10 mouse cellular contexts compared by ENCODE assay signal in genomic region chr2:102294827-102295270, GRCm38 (mm10).
DNase-seq lines count a peak whose midpoint lies in the region; ATAC-seq and TF ChIP-seq lines count a peak whose summit lies in the region.
"Had no signal": no experiment of that assay in that cellular context is flagged by ENCODE, and none has a peak within 500 bp of the region (broad histone marks: within the 10 kb centered on the region; RNA-seq: fewer than 3 reads in every experiment).

No protein-coding gene starts in this region.

- no peak overlapping the region for H3K4me3 ChIP-seq in forebrain, embryonic 10.5 days
- no peak overlapping the region for H3K4me3 ChIP-seq in forebrain, postnatal 0 days (ENCODE audit: low read depth, low read length)
- H3K4me3 ChIP-seq in embryonic facial prominence, embryonic 14.5 days (ENCODE audit: low read depth, low read length), result no peak overlapping the region
- H3K4me3 ChIP-seq in kidney, embryonic 16.5 days (ENCODE audit: low read length), result no peak overlapping the region
- H3K4me3 ChIP-seq in intestine, embryonic 16.5 days (ENCODE audit: low read length), result no peak overlapping the region
- H3K4me3 ChIP-seq: hindbrain, embryonic 15.5 days; midbrain, embryonic 12.5 days had no signal

- H3K4me2 ChIP-seq in forebrain, postnatal 0 days (ENCODE audit: low read depth), result no peak overlapping the region
- peak overlapping the region; percentile 13 for H3K4me2 ChIP-seq in embryonic facial prominence, embryonic 14.5 days (ENCODE audit: low read depth, low read length)
- no peak overlapping the region for H3K4me2 ChIP-seq in kidney, embryonic 16.5 days (replicated peaks; ENCODE audit: low read depth, low read length)
- H3K4me2 ChIP-seq in intestine, embryonic 16.5 days (ENCODE audit: low read depth, low read length), result no peak overlapping the region
- H3K4me2 ChIP-seq: hindbrain, embryonic 15.5 days; midbrain, embryonic 12.5 days had no signal

- ATAC-seq in forebrain, postnatal 0 days, result no peak
- peak; percentile 63 for ATAC-seq in embryonic facial prominence, embryonic 14.5 days (ENCODE audit: low read depth)
- 0 out of 2 replicates have a peak, but pooled peaks have one; percentile 35 for ATAC-seq in kidney, embryonic 16.5 days (ENCODE audit: low FRiP score, low TSS enrichment)
- no peak for ATAC-seq in intestine, embryonic 16.5 days

- DNase-seq in forebrain, embryonic 10.5 days (ENCODE audit: extremely low spot score, low spot score), result no peak
- no peak for DNase-seq in forebrain, postnatal 0 days
- peak; percentile 69 for DNase-seq in 3T3-L1 (ENCODE audit: low read depth, low spot score)
- DNase-seq in embryonic facial prominence, embryonic 14.5 days (ENCODE audit: low spot score), result peak; percentile 87
- no peak for DNase-seq in left cerebral cortex, adult 8-10 months (ENCODE audit: low spot score in 2 of 2)
- no peak for DNase-seq in thymus, postnatal 25 days

- no peaks in the 10 kb centered on the region for H3K36me3 ChIP-seq in forebrain, embryonic 10.5 days (replicated peaks)
- H3K36me3 ChIP-seq in forebrain, postnatal 0 days (ENCODE audit: insufficient read depth), result no peaks in the 10 kb centered on the region
- no peaks in the 10 kb centered on the region for H3K36me3 ChIP-seq in embryonic facial prominence, embryonic 14.5 days (ENCODE audit: control insufficient read depth, insufficient read depth, low read length)
- no peaks in the 10 kb centered on the region for H3K36me3 ChIP-seq in kidney, embryonic 16.5 days (ENCODE audit: insufficient read depth, low read length)
- no peaks in the 10 kb centered on the region for H3K36me3 ChIP-seq in intestine, embryonic 16.5 days (ENCODE audit: control insufficient read depth, insufficient read depth, low read length)
- H3K36me3 ChIP-seq: hindbrain, embryonic 15.5 days; midbrain, embryonic 12.5 days had no signal

- 38% methylated on average over 6 of the region's 6 CpGs for WGBS in forebrain, embryonic 10.5 days
- 39% methylated on average over 6 of the region's 6 CpGs for whole genome bisulfite sequencing in forebrain, postnatal 0 days
- WGBS in embryonic facial prominence, embryonic 14.5 days, result 10% methylated on average over 6 of the region's 6 CpGs
- WGBS in kidney, embryonic 16.5 days, result 28% methylated on average over 6 of the region's 6 CpGs
- 28% methylated on average over 6 of the region's 6 CpGs for WGBS in intestine, embryonic 16.5 days

- H3K9ac ChIP-seq in forebrain, postnatal 0 days, result no peak overlapping the region
- no peak overlapping the region for H3K9ac ChIP-seq in embryonic facial prominence, embryonic 14.5 days (ENCODE audit: low read depth, low read length)
- no peak overlapping the region for H3K9ac ChIP-seq in kidney, embryonic 16.5 days (replicated peaks; ENCODE audit: low read length)
- no peak overlapping the region for H3K9ac ChIP-seq in intestine, embryonic 16.5 days (ENCODE audit: low read depth, low read length)
- H3K9ac ChIP-seq: hindbrain, embryonic 15.5 days; midbrain, embryonic 12.5 days had no signal

- peaks cover 25% of the 10 kb centered on the region for H3K4me1 ChIP-seq in forebrain, embryonic 10.5 days
- H3K4me1 ChIP-seq in forebrain, postnatal 0 days (ENCODE audit: insufficient read depth), result 0 out of 2 replicates have a peak, but pooled peaks cover 3% of the 10 kb centered on the region
- H3K4me1 ChIP-seq in embryonic facial prominence, embryonic 14.5 days (ENCODE audit: control insufficient read depth, insufficient read depth, low read length), result peaks cover 16% of the 10 kb centered on the region
- peaks cover 6% of the 10 kb centered on the region; the same call in 1 of the 2 replicates for H3K4me1 ChIP-seq in kidney, embryonic 16.5 days (ENCODE audit: insufficient read depth, low read length)
- no peaks in the 10 kb centered on the region for H3K4me1 ChIP-seq in intestine, embryonic 16.5 days (ENCODE audit: control insufficient read depth, insufficient read depth, low read length)

- no peaks in the 10 kb centered on the region for H3K27me3 ChIP-seq in forebrain, embryonic 10.5 days (ENCODE audit: poor library complexity, severe bottlenecking)
- no peaks in the 10 kb centered on the region for H3K27me3 ChIP-seq in forebrain, postnatal 0 days (ENCODE audit: insufficient read depth, low read length)
- H3K27me3 ChIP-seq in embryonic facial prominence, embryonic 14.5 days (replicated peaks; ENCODE audit: control insufficient read depth, insufficient read depth, low read length), result no peaks in the 10 kb centered on the region
- no peaks in the 10 kb centered on the region for H3K27me3 ChIP-seq in kidney, embryonic 16.5 days (ENCODE audit: insufficient read depth, low read length)
- no peaks in the 10 kb centered on the region for H3K27me3 ChIP-seq in intestine, embryonic 16.5 days (replicated peaks; ENCODE audit: control insufficient read depth, insufficient read depth, low read length)
- H3K27me3 ChIP-seq: hindbrain, embryonic 15.5 days; midbrain, embryonic 12.5 days had no signal

- 0 out of 2 replicates have a peak overlapping the region, but pooled peaks have one; percentile 51 for H3K27ac ChIP-seq in forebrain, embryonic 10.5 days
- H3K27ac ChIP-seq in forebrain, postnatal 0 days (ENCODE audit: low read depth, low read length), result no peak overlapping the region
- H3K27ac ChIP-seq in embryonic facial prominence, embryonic 14.5 days (replicated peaks; ENCODE audit: low read depth, low read length), result peak overlapping the region; percentile 4; the same call in 1 of the 2 replicates
- H3K27ac ChIP-seq in kidney, embryonic 16.5 days (ENCODE audit: low read length), result no peak overlapping the region
- H3K27ac ChIP-seq in intestine, embryonic 16.5 days (ENCODE audit: low read length), result no peak overlapping the region
- H3K27ac ChIP-seq: hindbrain, embryonic 15.5 days; midbrain, embryonic 12.5 days had no signal

- no peaks in the 10 kb centered on the region for H3K9me3 ChIP-seq in forebrain, embryonic 10.5 days
- H3K9me3 ChIP-seq in forebrain, postnatal 0 days (ENCODE audit: low read length), result no peaks in the 10 kb centered on the region
- no peaks in the 10 kb centered on the region for H3K9me3 ChIP-seq in embryonic facial prominence, embryonic 14.5 days (ENCODE audit: control insufficient read depth, low read length)
- no peaks in the 10 kb centered on the region for H3K9me3 ChIP-seq in kidney, embryonic 16.5 days (ENCODE audit: low read length)
- H3K9me3 ChIP-seq in intestine, embryonic 16.5 days (ENCODE audit: control insufficient read depth, low read length), result no peaks in the 10 kb centered on the region
- H3K9me3 ChIP-seq: hindbrain, embryonic 15.5 days; midbrain, embryonic 12.5 days had no signal

- no peak for TF ChIP-seq CTCF in forebrain, postnatal 0 days (IDR thresholded peaks at IDR 0.05; ENCODE audit: low read depth)

Comparison
In these comparisons a context has a peak if more than half of its experiments do, and no peak if none do; other contexts are left out.
1. H3K27ac ChIP-seq: peak in forebrain, embryonic 10.5 days (single experiment) and embryonic facial prominence, embryonic 14.5 days (single experiment); none in forebrain, postnatal 0 days (single experiment), kidney, embryonic 16.5 days (single experiment) and intestine, embryonic 16.5 days (single experiment).
2. DNase-seq: peak in 3T3-L1 (single experiment) and embryonic facial prominence, embryonic 14.5 days (single experiment); none in forebrain, embryonic 10.5 days (single experiment), forebrain, postnatal 0 days (single experiment), left cerebral cortex, adult 8-10 months (0 of 2) and thymus, postnatal 25 days (single experiment).
3. ATAC-seq: peak in embryonic facial prominence, embryonic 14.5 days (single experiment) and kidney, embryonic 16.5 days (single experiment); none in forebrain, postnatal 0 days (single experiment) and intestine, embryonic 16.5 days (single experiment).